Mouse (Mus musculus) ES-E14 (cell line): ENCODE results near the gene Homer2. TPM values are rescaled to one million over a fixed set of nuclear protein-coding genes. Genes with fewer than 3 reads are reported as not detected.

Experiments used
- DNase-seq: peaks from one replicate; pipeline ENCODE4 v3.0.0-alpha.2; 2013; ENCODE audit warnings: low read depth, low spot score
- H3K27ac ChIP-seq: 2 replicates; pipeline ENCODE4 v1.5.1; 2012; ENCODE audit warnings: low read depth, mild to moderate bottlenecking, low read length, moderate library complexity, mixed read lengths; ENCODE audit not compliant: poor library complexity, insufficient read depth, severe bottlenecking
- H3K36me3 ChIP-seq: 2 replicates; pipeline ENCODE4 v1.6.1; 2012; ENCODE audit warnings: mild to moderate bottlenecking, low read length, moderate library complexity, mixed read lengths; ENCODE audit not compliant: control insufficient read depth, poor library complexity, insufficient read depth, severe bottlenecking
- H3K4me1 ChIP-seq, 2 experiments: fragments of 150-350 bp in 1 of 2; sonication (generic) in 1 of 2; 2 replicates each; pipeline ENCODE4 v1.6.1; 2012; ENCODE audit warnings: low read length in 2 of 2, mild to moderate bottlenecking in 1 of 2, mixed read lengths in 1 of 2; ENCODE audit not compliant: control insufficient read depth in 2 of 2, insufficient read depth in 2 of 2, poor library complexity in 1 of 2
- H3K4me3 ChIP-seq, 2 experiments: fragments of 150-350 bp in 1 of 2; sonication (generic) in 1 of 2; 2 replicates each; pipeline ENCODE4 v1.5.1; 2012; ENCODE audit warnings: low read length in 2 of 2, low read depth in 1 of 2, mild to moderate bottlenecking in 1 of 2, mixed read lengths in 1 of 2; ENCODE audit not compliant: insufficient read depth in 1 of 2, poor library complexity in 1 of 2, severe bottlenecking in 1 of 2
- H3K9ac ChIP-seq: 2 replicates; pipeline ENCODE4 v1.6.1; 2012; ENCODE audit warnings: low read depth, mild to moderate bottlenecking, low read length, mixed read lengths; ENCODE audit not compliant: poor library complexity, insufficient read depth, severe bottlenecking
- H3K9me3 ChIP-seq: fragments of 150-350 bp; sonication (generic); 2 replicates; pipeline ENCODE4 v1.6.1; 2012; ENCODE audit warnings: low read depth, mild to moderate bottlenecking, low read length; ENCODE audit not compliant: control insufficient read depth, insufficient read depth
- CHD2 ChIP-seq: IDR thresholded peaks from 2 replicates; pipeline ENCODE4 v1.6.1; 2014; ENCODE audit warnings: mild to moderate bottlenecking, low read depth, low read length, inconsistent platforms
- HCFC1 ChIP-seq: IDR thresholded peaks from 2 replicates; pipeline ENCODE4 v1.6.1; 2012; ENCODE audit warnings: low read length, inconsistent platforms, borderline replicate concordance; ENCODE audit not compliant: insufficient read depth
- MAFK ChIP-seq: IDR thresholded peaks from 2 replicates; pipeline ENCODE4 v1.6.1; 2014; ENCODE audit warnings: mild to moderate bottlenecking, low read depth, low read length, inconsistent platforms; ENCODE audit not compliant: insufficient read depth
- ZC3H11A ChIP-seq: IDR thresholded peaks from 2 replicates; pipeline ENCODE4 v1.6.1; 2012; ENCODE audit warnings: low read depth, mild to moderate bottlenecking, inconsistent platforms, low read length, borderline replicate concordance
- ZNF384 ChIP-seq: IDR thresholded peaks from 2 replicates; pipeline ENCODE4 v1.6.1; 2012; ENCODE audit warnings: low read depth, low read length, inconsistent platforms
- in situ Hi-C, 2 experiments: fragments of 600-800 bp; cut with MboI; formaldehyde crosslinking; loops; one replicate each; pipeline ENCODE4 v1.15.1; 2025; ENCODE audit warnings: low sequenced_read_pairs in 2 of 2, inconsistent platforms in 1 of 2; ENCODE audit not compliant: unreplicated experiment in 2 of 2
- total RNA-seq: library from RNA; depleted of rRNA; stranded (reverse); fragments of 300-350 nt; gene quantifications from 2 replicates; pipeline ENCODE4 v1.2.3, GENCODE M21; 2012

The Homer2 gene
- total RNA-seq, 1 experiment = 6.5 TPM

- no peaks in the 10 kb centered on the region for H3K9me3 ChIP-seq
- H3K9ac ChIP-seq = peak overlapping the region; percentile 61
- H3K4me3 ChIP-seq = peak overlapping the region; percentile 74 to 79
- TF ChIP-seq ZC3H11A = no peak
- 0 out of 4 replicates have a peak, but pooled peaks cover 0 to 3% of the 10 kb centered on the region in 2 experiments for H3K4me1 ChIP-seq
- no peaks in the 10 kb centered on the region for H3K36me3 ChIP-seq
- in situ Hi-C loops = no loop called here
- no peak for DNase-seq
- H3K27ac ChIP-seq = no peak overlapping the region
Measured at GRCm38 (mm10) chr7:81706416-81707391, 623 bp downstream of the Homer2 start.

DNA sequence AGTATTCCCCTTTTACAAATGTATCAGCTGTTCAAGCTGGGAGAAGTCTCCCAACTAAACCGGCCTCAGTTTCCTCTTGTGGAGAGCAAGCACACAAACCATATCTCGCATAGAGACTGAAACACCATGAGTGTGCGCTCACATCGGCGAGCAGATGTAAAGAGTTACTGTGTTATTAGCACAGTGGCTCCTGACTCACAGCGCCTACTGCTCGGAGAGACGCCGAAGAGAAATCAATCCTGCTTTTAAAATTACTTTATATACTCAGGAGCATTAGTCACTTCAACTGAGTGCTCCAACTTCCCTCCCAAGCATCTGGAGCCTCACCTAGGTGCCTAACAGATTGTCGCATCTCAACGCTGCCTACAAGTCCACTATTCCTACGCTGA is 1.3 kb downstream of the Homer2 start:
- Histone ChIP-seq H3K4me3 (peak overlapping the region; percentile 74 to 79), H3K36me3 (no peaks in the 10 kb centered on the region), H3K9me3 (no peaks in the 10 kb centered on the region), H3K9ac (no peak overlapping the region; the same call in 1 of the 2 replicates), H3K4me1 (0 out of 4 replicates have a peak, but pooled peaks cover 0 to 3% of the 10 kb centered on the region in 2 experiments), H3K27ac (no peak overlapping the region)
- in situ Hi-C loops = no loop called here
- TF ChIP-seq HCFC1 = no peak
- no peak for TF ChIP-seq CHD2
- no peak for TF ChIP-seq ZC3H11A
- TF ChIP-seq ZNF384 = no peak
- no peak for TF ChIP-seq MAFK
- no peak for DNase-seq

DNA sequence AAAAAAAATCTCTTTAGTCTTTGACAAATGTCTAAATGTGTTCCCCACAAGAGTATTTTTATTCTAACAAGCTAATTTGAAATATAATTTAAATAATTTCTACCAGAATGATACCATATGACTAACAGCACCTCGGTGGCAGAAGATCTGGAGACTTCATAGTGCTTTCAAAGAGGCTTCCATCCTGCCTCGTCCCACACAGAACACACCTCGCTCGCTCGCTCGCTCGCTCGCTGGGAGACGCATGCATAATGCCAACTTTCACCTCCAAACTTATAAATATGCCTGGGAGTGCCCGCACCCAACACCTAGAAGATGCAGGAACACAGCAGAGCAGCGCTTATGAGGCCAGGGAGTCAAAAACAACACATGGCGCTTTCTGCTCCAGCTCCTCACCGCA is 9.0 kb downstream of the Homer2 start:
- no peak for TF ChIP-seq ZNF384
- TF ChIP-seq HCFC1 = no peak
- no peak for TF ChIP-seq MAFK
- no peak for TF ChIP-seq CHD2
- no peak for TF ChIP-seq ZC3H11A
- in situ Hi-C loops = no loop called here

GRCm38 (mm10) chr7:81697954-81698353 is 9.4 kb downstream of the Homer2 start:
- Histone ChIP-seq H3K27ac (no peak overlapping the region), H3K9me3 (no peaks in the 10 kb centered on the region), H3K36me3 (no peaks in the 10 kb centered on the region), H3K9ac (no peak overlapping the region), H3K4me3 (no peak overlapping the region), H3K4me1 (no peaks in the 10 kb centered on the region)
- DNase-seq = no peak
- TF ChIP-seq CHD2 (no peak), ZC3H11A (no peak), HCFC1 (no peak)
- in situ Hi-C loops = no loop called here

More for the DNA sequence above, 9.0 kb downstream of the Homer2 start:
- H3K4me1 ChIP-seq = no peaks in the 10 kb centered on the region
- H3K9me3 ChIP-seq = no peaks in the 10 kb centered on the region
- no peak overlapping the region for H3K27ac ChIP-seq
- no peak for DNase-seq
- no peak overlapping the region for H3K4me3 ChIP-seq
- H3K36me3 ChIP-seq = no peaks in the 10 kb centered on the region
- H3K9ac ChIP-seq = no peak overlapping the region
